Mouse (Mus musculus) cerebellum, adult 2 months (tissue): ENCODE results near the gene Gm10382.

ENCODE experiments used
- CTCF ChIP-seq: fragments of 200-500 bp; IDR thresholded peaks from 2 replicates; pipeline ENCODE4 v1.5.1; 2011; ENCODE audit warnings: low read depth, mild to moderate bottlenecking, control low read depth, low read length, moderate library complexity, borderline replicate concordance; ENCODE audit not compliant: insufficient read depth
- POLR2A ChIP-seq: fragments of 200-500 bp; IDR thresholded peaks from 2 replicates; pipeline ENCODE4 v1.6.1; 2011; ENCODE audit warnings: low read length, control low read depth, borderline replicate concordance; ENCODE audit not compliant: insufficient read depth

DNA sequence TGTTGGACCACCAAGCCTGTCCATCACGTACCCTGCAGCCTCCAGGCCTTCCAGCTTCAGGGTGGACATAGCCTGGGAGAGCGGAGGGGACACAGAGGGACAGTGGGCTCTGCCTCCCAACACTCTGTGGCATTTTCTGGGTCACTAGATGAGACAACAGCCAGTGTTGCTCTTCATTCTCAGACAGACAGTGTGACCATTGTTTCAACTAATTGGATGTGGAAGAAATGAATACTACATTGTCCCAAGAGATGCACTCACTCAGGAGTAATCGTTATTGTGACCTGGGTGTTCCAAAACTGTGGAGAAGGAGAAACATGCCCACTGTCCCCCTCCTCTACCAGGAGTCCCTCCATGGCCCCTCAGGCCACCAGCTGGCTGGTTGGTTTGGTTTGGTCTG, 39.7 kb upstream of the Gm10382 start:
- TF ChIP-seq CTCF, result no peak
- no peak for TF ChIP-seq POLR2A
